Mouse (Mus musculus) right cerebral cortex, postnatal 25 days (tissue): ENCODE measurements around the gene Rcor1.

Experiments used
- DNase-seq: peaks from one replicate; pipeline ENCODE4 v3.0.0; 2022

Rcor1 gene

DNA sequence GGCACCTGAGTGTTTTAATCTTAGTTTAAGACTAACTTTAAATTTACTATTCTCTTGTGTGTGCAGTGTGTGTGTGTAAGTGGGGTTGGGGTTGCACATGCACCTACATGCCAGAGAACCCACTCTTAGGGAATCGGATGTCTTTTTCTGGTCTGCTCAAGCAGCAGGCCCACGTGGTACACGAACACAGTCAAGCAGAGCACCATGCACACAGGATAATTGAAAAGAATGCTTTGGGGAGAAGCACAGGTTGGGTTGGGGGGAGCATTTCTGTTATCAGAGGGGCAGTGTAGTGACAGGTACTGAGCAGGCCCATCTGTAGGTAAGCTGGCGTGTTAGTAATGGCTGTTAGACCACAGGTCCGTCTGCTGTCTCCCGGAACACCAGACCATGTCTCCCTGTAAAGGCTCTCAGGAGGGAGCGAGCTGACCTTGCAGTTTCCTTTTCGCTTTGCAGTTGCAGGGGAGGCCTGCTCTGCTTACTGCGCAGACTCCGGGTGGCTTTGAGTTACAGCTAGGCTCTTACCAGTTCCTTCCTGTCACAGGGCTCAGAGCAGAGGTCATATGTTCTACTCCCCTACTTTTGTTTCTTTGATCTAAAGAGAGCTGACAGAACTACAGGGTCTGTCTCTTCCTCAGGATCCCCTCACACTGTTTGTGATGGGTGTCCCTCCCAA, 32.5 kb downstream of the Rcor1 start:
- no peak for DNase-seq

DNA sequence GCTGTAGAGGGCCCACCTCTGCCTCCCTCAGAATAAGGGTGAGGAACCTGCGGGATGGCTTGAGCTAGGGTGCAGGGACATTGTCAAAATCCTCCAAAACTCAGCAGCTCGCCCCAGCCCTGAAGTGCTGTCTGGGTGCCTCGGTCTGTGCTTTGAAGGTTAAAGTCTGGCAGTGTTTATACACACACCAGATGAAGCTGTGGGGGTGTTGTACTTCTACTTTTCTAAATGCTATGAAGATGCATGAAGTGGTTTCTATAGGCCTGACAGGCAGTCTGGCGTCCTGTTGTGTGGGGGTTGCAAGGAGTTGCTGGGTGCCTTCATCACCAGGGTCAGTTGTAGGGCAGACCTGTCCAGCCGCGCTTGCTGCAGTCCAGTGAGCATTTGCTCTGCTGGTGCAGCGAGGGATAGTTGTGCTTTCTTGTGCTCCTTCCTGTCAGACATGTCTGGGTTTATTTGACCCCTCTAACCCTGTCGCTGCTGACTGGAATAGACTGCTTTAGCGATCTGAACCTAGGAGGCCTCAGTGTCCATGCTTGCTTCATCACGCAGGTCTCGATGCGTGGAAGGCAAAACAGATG, 37.3 kb downstream of the Rcor1 start:
- no peak for DNase-seq

DNA sequence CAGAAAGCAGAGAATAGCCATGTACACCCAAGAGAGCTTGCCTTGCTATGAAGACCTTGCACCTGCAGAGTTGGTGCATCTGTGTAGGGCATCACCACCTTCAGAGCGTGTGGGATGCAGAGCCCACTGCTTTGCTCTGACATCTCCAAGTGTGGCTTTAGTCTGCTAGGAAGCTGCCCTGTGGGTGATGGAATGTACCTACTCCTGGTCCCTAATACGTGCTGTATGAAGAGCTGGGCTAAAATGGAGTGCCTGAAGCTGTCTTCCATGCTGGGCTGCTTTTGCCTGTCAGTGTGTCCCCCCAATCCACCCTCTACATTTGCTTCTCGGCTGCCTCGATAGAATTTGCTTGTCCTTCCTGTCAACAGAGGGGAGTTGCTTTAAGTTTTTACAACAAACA, 46.4 kb downstream of the Rcor1 start:
- DNase-seq = no peak

DNA sequence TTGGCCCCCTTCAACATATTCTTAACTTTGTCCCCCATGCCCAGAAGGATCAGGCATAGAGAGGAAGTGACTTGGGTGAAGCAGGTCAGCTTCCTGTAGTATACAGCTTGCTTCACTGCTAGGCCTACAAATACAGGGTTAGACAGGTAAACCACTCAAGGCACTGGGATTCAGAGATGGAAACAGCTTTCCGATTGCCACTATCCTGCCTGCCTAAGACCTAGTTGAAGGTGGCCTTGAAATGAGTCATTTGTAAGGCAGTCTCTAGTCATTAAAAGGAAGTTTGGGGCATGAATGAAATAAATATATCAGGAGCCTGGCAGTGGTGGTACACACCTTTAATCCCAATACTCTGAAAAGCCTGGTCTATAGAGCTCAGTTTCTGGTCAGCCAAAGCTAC, 47.9 kb downstream of the Rcor1 start:
- DNase-seq = no peak

DNA sequence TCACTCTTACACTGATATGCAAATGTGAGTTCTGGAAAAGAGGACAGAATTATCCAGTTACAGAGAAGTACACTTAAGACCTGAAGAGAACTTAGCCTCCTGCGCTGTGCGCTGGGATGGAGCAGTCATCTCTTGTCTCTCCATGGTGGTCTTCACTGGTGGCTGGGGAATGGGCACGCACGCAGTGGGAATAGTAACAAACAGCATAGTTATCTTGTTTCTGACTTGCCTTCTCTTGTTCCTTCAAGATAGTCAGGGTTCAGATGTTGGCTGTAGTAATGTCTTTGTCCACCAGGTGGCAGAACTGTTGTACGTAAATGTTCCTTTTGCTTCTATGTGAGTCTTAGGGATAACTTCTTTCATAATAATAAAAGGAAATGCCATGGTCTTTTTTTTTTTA, 49.0 kb downstream of the Rcor1 start:
- peak; percentile 65 for DNase-seq

DNA sequence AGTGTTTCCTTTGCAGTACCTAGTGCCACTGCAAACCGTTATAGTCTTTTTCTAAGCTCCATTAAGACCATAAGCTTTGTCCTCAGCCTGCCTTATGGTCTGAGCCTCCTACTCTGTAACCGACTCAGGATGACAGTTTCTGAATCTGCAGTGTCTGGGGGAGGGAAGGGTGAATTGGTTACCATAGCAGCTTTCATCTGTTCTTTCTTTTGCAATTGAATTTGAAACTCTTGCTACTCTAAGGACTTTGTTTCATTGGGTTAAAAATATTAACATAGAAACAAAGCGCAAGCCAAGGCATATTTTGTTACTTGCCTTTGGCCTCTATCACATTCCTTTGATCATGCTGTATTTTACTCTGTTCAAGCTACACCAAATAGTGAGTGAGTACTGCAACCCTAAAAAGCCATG, 49.6 kb downstream of the Rcor1 start:
- peak; percentile 8 for DNase-seq

DNA sequence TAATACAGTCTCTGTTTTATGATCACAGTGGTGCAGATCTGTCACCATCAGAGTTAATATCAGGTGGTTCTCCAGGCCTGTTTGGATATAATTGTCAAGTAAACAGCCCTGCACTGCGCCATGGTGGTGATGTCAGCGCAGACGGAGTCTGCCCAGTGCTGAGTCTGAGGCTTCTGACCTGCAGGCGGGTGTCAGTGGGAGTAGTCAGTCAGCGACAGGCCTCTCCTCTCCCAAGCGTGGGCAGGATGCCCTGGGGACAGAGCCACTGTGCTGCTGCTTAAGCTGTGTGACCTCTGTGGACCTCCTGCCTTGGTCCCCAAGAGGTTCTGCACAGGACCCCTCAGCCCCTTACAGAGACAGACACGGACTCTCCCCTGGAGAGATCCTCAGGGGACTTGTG, 50.0 kb downstream of the Rcor1 start:
- peak; percentile 10 for DNase-seq

DNA sequence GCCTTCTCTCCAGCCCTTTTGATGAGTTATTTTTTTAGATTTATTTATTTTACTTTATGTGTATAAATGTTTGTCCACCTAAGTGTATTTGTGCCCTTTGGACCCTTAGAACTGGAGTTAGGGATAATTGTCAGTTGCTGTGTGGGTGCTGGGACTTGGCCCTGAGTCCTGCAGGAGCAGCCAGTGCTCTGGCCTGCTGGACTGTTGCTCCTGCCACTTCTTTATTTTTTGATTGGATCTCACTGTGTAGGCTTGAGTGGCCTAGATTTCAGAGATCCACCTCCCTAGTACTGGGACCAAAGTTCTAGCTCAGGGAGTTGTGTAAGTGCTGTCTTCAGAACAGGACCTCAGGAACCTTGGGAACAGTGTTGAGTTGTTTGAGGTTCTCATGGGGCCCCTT, 51.6 kb downstream of the Rcor1 start:
- no peak for DNase-seq

DNA sequence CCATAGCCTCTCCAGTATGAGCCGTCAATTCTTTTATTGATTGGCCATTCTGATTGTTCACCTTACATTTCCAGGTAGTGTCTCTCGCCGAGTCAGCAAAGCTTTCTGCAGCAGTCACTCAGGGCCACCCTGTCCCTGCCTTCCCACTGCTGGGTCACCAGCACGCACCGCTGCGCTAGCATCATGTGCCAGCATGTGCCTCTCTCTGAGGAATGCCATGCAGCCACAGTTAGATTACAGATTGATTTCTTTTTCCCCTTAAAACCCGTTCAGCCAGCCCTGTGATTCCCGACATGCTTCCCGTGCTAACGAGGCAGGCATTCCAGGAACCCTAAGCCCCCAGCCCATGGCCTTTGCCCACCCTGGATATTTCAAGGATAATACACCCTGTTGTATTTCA, 52.8 kb downstream of the Rcor1 start:
- DNase-seq = no peak

DNA sequence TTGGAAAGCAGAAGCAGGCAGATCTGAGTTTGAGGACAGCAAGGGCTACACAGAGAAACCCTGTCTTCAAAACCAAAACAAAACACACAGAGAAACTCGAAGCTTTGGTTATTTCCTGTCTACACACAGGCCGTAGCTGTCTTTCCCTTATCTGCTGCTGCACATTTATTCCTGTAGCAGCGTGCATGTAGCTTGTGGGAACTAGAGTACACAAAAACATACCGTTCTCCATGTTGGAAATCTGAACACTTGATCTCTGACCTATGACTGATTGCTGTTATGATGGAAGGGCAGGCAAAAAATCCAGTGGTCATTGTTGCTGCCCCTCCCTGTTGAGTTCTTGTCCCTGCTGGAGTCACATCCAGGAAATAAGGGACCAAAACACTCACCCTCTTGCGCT, 54.9 kb downstream of the Rcor1 start:
- no peak for DNase-seq

DNA sequence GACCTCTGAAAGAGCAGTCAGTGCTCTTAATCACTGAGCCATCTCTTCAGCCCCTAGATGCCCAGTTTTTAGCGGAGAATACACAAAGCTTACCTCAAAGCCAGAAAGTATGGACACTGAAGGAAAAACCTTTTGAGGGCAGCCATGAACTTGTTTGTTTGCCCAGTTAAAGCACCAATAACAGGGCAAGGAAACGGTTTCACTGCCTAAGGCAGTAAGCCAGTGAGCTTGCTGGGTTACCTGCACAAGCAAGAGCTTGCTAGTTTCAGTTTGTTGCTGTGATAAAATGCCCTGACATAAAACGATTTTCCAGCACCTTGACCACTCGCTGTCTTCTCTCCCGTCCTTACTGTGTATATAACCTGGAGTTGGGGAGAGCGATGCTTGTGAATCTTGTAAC, 55.9 kb downstream of the Rcor1 start:
- no peak for DNase-seq

DNA sequence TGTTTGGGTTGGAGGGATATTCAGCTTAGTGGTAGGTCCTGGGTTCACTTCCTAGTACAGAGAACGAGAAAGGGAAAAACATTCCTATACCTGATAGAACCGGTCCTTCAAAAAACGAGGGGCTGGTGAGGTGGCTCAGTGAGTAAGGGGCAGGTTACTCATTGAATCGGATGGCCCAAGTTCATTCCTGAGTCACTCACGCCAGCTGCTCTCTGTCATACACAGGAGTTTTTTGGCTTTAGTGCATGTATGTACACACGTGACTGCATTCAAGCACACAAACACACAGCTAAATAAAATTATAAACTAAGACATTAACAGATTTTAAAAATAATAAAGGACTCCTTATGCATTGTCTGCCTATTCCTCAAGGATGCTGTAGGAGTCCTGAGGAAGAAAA, 57.1 kb downstream of the Rcor1 start:
- no peak for DNase-seq

DNA sequence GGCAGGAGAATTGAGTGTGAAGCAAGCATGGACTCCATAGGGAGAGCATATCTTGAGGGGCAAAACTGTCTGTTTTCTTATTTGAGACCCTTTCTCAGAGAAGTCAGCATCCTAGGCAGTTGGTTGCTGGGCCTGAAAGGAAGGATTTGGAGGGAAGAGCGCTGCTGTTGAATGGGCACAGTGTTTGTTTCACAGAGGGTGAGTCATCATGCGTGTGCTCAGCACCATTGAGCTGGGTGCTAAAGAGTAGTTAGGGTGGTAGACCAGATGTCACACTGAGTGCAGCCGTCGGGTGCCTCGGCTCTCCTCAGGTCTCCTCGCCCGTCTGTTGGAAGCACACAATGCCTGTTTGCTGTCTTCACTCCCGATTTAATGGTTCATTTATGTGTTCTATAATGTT, 57.9 kb downstream of the Rcor1 start:
- DNase-seq = no peak

DNA sequence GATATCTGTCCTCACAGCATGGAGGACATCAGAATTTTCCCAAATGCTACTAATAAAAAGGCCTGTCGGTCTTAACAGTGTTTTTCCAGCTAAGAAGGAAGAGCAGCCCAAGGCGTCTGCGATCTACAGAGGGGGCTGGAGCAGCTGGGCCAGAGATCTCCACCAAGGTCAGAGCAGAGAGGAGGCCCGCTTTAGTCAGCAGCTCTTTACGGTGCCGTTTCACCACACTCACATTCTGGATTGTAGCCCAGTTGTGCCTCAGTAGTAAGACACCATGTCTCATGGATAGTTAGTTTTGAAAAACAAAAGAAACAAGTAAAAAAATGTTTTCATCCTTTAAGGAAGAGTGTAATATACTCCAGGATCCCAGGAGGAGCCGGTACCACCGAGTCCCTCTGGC, 72.0 kb downstream of the Rcor1 start:
- no peak for DNase-seq

DNA sequence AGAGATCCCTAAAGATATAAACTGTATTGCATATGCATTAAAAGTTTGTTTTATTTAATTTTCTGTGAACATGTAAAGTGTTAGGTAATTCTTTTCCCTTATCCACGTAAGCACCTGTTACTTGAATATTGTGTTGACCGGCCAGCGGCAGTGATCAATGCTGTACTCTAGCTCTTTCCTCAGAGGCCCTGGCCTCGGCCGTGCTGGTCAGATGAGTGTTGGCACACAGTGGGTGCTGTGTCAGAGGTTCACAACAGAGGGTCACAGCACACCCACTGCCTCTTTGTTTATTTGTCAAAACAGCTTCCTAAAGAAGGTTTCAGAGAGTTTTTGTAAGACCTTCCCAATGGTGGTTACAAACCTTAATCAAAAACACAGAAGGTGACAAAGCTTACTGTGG, 75.4 kb downstream of the Rcor1 start:
- no peak for DNase-seq

DNA sequence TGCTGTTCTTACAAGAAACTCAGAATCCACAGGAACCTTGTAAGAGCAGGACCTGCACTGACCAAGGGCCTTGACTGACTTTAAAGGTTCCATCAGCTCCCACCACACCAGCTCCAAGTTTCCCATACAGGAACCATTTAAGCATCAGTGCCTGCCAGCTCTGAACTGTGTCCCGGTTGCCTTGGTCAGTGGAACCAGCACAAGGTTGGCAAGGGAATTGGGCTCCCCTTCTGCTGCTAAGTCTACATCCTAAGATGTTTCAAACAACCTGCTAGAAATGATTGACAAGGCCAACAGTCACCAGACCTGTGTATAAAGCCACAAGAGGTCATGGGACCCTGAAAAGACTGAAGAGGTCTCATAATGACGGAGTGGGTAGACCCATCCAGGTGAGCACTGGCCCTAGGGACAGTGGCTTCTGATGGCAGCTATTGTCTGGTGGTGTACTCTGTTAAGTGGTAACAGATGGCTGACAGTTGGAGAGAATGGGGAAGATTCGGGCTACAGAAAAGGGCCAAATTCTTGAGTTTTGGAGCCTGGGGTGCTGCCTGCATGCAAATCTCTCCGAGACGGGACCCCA, 80.4 kb downstream of the Rcor1 start:
- DNase-seq = no peak

DNA sequence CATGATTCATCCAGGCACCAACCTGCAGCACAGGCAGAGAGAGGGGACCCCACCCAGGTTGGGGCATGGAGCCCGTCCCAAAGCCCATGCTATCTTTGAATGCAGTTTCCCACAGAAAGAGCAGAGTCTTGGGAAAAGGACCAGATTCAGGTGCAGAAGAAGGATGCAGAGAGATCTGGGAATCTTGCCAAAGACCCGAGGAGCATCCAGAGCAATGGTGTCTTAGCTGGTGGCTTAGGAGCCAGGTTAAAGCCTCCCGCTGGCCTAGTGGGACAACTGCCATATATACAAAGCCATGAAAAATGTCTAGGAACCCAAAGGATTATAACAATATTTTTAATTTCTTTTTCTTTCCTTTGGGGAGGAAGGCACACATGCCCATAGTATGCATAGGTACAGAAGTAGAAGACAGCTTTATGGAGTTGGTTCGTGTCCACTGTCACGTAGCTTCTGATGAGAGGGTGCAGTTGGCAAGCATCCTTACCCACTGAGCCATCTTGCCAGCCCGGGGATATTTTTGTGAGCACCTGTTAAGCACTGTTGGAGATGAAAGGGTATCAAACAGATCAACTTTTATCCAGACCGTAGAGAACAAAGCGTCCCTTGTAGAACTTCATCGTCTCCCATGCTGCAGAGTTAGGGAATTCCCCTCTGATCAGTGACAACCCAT, 82.0 kb downstream of the Rcor1 start:
- DNase-seq = no peak

DNA sequence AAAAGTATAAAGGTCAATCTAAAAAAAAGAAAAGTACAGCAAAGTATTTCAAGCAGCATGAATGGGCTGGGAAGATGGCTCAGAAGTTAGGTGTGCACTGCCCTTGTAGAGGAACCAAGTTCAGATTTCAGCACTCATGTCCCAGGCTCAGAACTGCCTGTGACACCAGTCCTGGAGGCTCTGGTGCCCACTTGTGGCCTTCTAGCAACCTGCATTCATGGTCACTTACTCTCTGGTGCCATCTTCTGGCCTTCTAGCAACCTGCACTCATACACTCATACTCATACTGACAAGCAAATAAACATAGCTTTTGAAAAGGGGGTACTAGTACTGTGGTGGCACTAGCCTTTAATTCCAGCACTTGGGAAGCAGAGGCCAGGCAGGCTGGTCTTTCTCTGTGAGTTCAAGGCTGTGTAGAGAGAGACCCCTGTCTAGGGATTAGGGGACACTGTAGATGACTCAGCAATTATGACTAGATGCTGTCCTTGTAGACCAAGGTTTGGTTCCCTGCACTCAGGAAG, 83.2 kb downstream of the Rcor1 start:
- DNase-seq = no peak

DNA sequence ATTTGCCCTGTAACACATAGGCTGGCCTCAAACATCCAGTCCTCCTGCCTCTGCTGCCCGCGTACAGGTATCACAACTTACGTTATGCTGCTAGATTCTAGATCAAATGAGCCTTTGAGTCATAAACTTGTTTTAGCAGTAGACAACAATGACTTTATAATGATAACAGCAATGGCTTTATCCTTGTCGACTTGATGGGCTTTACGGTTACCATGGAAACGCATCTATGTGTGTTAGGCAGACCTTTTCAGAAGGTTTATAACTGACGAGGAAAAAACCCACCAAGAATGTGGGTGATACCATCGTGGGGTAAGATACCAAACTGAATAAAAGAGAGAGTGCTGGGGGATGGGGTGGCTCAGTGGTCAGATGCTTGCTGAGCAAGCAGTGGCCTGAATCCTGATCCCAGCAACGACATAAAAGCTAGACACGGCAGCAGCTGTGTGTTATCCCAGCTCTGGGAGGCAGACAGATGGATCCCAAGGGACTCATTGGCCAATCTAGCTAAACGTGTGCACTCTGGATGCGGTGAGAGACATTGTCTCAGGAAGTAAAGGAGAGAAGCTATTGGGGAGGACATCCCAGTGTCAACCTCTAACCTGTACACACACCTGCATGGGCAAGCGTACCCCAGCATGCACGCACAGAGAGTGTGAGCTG, 85.6 kb downstream of the Rcor1 start:
- no peak for DNase-seq

DNA sequence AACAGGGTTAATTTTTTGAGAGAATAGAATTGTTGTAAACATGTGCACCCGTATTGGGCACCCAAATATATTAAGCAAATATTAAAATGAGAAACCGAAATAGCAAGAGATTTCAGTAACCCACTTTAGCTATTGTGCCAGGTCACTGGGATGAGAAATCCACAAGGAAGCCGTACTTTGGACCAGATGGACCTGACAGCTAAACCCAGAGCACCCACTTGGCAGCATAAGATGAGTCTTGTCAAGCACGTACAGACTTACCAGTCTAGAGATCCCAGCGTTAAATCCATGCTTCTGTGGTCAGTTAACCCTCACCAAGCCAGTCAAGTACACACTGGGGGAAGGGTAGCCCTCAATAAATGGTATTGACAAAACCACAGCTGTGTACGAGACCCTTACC, 86.5 kb downstream of the Rcor1 start:
- DNase-seq = no peak

DNA sequence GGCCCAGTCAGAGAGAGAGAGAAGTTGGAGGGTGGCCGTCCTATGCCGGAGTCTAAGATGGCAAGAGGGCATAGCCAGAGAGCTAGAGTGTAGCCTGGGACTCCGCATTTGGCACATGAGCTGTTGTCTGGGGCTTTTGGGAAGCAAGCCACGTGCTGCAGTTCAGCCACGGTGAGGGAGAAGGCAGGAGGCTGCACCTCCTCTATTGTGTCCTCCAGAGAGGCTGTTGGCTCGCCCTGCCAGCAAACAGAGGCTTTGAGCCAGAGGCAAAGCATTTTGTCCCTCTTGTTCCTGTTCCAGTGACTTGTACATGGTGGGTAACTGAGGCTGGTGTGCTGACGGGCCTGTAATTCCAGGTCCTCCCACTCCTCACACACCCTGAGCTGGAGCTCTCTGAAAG, 95.0 kb downstream of the Rcor1 start:
- DNase-seq = no peak

DNA sequence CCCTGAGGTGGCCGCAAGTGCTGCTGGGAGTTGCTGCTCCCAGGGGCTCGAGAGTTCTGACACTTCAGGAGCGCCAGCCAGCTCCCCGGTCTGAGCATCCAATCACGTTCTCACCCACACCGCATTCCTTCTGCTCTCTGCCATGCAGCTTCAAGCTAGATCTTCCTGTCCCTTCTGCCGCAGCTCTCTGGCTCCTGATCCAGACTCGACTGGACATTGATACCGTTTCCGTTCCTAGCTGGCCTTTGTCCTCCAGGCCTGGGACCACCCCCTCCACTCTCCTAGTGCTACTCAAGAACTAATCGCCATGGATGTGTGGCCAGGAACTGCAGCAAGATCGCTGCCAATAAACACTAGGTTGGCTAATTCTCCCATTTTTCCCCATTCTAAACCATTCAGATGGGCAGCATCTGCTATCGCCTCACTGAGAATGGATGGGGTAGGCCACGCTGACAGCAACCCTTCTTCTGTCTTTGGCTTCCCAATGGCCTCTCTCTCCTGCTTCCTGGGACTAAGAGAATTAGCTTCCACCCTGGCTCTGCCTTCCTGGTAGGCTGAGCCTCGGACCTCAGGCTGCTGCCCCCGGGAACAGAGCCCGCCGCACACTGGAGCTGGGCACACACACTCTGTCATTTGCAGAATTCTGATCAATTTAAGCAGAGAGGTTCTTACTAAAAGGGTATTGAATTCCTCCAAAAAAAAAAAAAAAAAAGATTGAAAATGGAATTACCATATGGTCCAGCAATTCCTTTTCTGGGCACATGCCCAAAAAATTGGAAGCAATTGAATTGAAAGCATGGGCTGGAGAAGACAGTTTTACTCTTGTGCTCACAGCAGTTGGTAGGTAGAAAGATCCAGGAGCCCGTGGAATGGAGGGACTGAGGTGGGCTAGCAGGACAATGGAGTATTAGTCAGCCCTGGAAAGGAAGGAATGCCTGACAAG, 95.9 kb downstream of the Rcor1 start:
- DNase-seq = no peak
